Mouse (Mus musculus) limb, embryonic 11.5 days (tissue): ENCODE results near the gene Cldn15. TPM values are rescaled to one million over a fixed set of nuclear protein-coding genes. Genes with fewer than 3 reads are reported as not detected.
"Not testable (repeated sequence)": the region's sequence is repeated elsewhere in the genome, so short reads cannot be mapped to it uniquely, and the experiment has no call there.

ENCODE experiments used
- ATAC-seq: fragments of 200-750 bp; cut with Nextera tagmentation; 2 replicates; pipeline ENCODE4 v1.8.0; 2017; ENCODE audit warnings: low read depth; ENCODE audit not compliant: insufficient number of reproducible peaks, low FRiP score, low TSS enrichment
- DNase-seq: peaks from one replicate; pipeline ENCODE4 v3.0.0-alpha.2; 2015; ENCODE audit warnings: low spot score
- H3K27ac ChIP-seq: fragments of 300-500 bp; sonication (generic); replicated peaks from 2 replicates; pipeline ENCODE4 v1.5.1; 2014; ENCODE audit warnings: low read depth, mild to moderate bottlenecking, low read length
- H3K27me3 ChIP-seq: fragments of 300-500 bp; sonication (generic); 2 replicates; pipeline ENCODE4 v1.6.1; 2014; ENCODE audit warnings: mild to moderate bottlenecking, low read length, mixed read lengths; ENCODE audit not compliant: control insufficient read depth, insufficient read depth
- H3K36me3 ChIP-seq: fragments of 300-500 bp; sonication (generic); 2 replicates; pipeline ENCODE4 v1.6.1; 2014; ENCODE audit warnings: mild to moderate bottlenecking, low read length, moderate library complexity, mixed read lengths; ENCODE audit not compliant: control insufficient read depth, insufficient read depth
- H3K4me1 ChIP-seq: fragments of 300-500 bp; sonication (generic); 2 replicates; pipeline ENCODE4 v1.6.1; 2014; ENCODE audit warnings: low read length, mixed read lengths; ENCODE audit not compliant: control insufficient read depth, insufficient read depth
- H3K4me2 ChIP-seq: fragments of 300-500 bp; sonication (generic); 2 replicates; pipeline ENCODE4 v1.6.1; 2014; ENCODE audit warnings: low read depth, mild to moderate bottlenecking, moderate library complexity; ENCODE audit not compliant: severe bottlenecking
- H3K4me3 ChIP-seq: fragments of 300-500 bp; sonication (generic); 2 replicates; pipeline ENCODE4 v1.5.1; 2014; ENCODE audit warnings: low read depth, low read length
- H3K9ac ChIP-seq: fragments of 300-500 bp; sonication (generic); 2 replicates; pipeline ENCODE4 v1.6.1; 2014; ENCODE audit warnings: mild to moderate bottlenecking, low read length
- H3K9me3 ChIP-seq: fragments of 300-500 bp; sonication (generic); 2 replicates; pipeline ENCODE4 v1.6.1; 2016; ENCODE audit warnings: low read length; ENCODE audit not compliant: control insufficient read depth
- WGBS: fragments of 180-500 bp; shearing (Covaris S2); extraction: QIAGEN DNeasy Blood & Tissue Kit; methylation state at CpG from one replicate; pipeline ENCODE4 v1.1.7; 2014; 5-methylcytosine and 5-hydroxymethylcytosine counted together
- polyA plus RNA-seq: library from polyadenylated mRNA; unstranded; fragments of >200 nt; fragmentation: Nextera tagmentation; extraction: Ambion mirVana; gene quantifications from 2 replicates; pipeline ENCODE4 v1.2.1, GENCODE M21; 2014

Gene Cldn15
- polyA plus RNA-seq, 1 experiment from 2014 or later, result 0.08 TPM

DNA sequence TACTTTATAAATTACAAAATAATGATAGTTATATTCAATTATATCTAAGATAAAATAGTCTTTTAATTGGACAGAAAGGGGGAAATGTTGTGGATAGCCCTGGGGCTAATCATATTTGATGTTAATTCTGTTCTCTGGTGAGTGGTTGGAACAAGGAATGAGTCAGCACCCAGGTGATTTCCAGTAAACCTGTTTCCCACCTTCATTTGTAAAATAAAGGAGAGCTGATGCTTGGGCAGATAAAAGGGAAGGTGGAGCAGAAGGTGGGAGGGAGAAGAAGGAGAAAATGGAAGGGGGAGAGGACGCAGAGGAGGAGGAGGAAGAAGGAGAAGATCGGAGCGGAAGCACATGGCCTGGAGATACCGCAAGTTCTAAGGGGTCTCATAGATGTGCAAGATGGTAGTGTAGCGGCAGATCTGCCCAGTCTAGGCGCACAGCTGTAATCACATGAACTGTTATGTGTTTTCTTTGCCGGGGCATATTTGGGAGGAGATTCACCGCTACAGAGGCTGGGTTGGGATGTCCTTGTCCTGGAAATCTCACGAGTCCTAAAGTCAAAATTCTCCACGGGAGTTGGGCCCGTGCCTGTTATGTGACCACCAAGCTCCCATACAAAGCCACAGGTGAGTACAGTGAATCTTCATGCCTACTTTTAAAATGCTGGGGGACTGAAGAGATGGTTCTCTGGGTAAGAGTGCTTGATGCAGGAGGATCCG is 25.4 kb upstream of the Cldn15 start:
- no peak overlapping the region for H3K27ac ChIP-seq
- no peaks in the 10 kb centered on the region for H3K36me3 ChIP-seq
- 89% methylated on average over 12 of the region's 12 CpGs for WGBS
- ATAC-seq (no peak), DNase-seq (no peak)
- H3K4me3 ChIP-seq, result no peak overlapping the region
- no peaks in the 10 kb centered on the region for H3K4me1 ChIP-seq
- no peaks in the 10 kb centered on the region for H3K9me3 ChIP-seq
- H3K4me2 ChIP-seq, result no peak overlapping the region
- no peak overlapping the region for H3K9ac ChIP-seq
- no peaks in the 10 kb centered on the region for H3K27me3 ChIP-seq

- Histone ChIP-seq H3K27me3 (no peaks in the 10 kb centered on the region), H3K4me3 (no peak overlapping the region), H3K4me1 (no peaks in the 10 kb centered on the region), H3K9me3 (no peaks in the 10 kb centered on the region), H3K4me2 (no peak overlapping the region), H3K36me3 (no peaks in the 10 kb centered on the region), H3K27ac (no peak overlapping the region), H3K9ac (no peak overlapping the region)
- DNase-seq (no peak), ATAC-seq (no peak)
- WGBS, result 87% methylated on average over 3 of the region's 3 CpGs
Observed at GRCm38 (mm10) chr5:136942781-136943180, 23.6 kb upstream of the Cldn15 start.

DNA sequence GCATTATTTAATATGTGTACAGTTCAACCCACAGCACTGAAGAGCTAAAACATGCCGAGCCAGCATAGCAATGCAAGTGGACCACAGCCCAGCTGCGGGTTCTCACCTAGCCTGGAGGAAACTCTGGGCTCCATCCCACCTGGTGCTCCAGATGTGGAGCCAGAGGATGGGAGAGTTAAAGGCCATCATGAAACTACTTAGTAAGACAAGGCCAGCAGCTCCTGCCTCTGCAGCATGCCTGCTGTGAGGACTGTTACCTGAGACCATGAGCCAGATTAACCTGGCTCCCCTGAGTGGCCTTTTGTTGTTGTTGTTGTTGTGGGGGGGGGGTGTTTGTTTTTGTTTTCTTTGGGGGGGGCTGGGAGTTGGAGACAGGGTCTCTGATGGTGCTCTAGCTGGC is 23.0 kb upstream of the Cldn15 start:
- no peak overlapping the region for H3K4me3 ChIP-seq

DNA sequence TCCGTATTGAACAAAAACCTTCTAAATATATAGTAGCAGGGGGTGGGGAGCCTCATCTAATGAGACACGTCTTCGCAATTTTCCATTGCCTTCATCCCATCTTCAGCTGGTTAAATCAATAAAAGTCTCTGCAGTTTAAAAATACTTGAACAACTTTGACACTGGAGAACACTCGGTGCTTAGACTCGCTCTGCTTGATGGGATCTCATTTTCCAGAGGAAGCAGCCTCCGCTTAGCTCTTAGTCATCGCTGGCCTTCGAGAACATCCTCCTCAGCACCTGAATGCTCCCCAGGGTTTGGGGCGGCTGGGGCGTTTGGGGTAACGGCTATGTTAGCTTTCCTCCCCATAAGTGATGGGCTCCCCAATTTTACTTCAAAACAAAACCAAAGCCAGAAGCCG is 21.3 kb upstream of the Cldn15 start:
- Histone ChIP-seq H3K27ac (no peak overlapping the region), H3K4me1 (no peaks in the 10 kb centered on the region), H3K36me3 (no peaks in the 10 kb centered on the region), H3K4me2 (no peak overlapping the region), H3K27me3 (no peaks in the 10 kb centered on the region), H3K9me3 (no peaks in the 10 kb centered on the region), H3K4me3 (no peak overlapping the region), H3K9ac (no peak overlapping the region)
- ATAC-seq (no peak), DNase-seq (no peak)
- WGBS, result 82% methylated on average over 12 of the region's 12 CpGs

More for the DNA sequence above, 23.0 kb upstream of the Cldn15 start:
- DNase-seq (no peak), ATAC-seq (no peak)
- H3K9ac ChIP-seq, result no peak overlapping the region
- H3K27ac ChIP-seq, result no peak overlapping the region
- H3K27me3 ChIP-seq, result no peaks in the 10 kb centered on the region
- no peak overlapping the region for H3K4me2 ChIP-seq
- H3K9me3 ChIP-seq, result no peaks in the 10 kb centered on the region
- no peaks in the 10 kb centered on the region for H3K36me3 ChIP-seq
- no peaks in the 10 kb centered on the region for H3K4me1 ChIP-seq
- WGBS, result 86% methylated on average over 2 of the region's 2 CpGs

DNA sequence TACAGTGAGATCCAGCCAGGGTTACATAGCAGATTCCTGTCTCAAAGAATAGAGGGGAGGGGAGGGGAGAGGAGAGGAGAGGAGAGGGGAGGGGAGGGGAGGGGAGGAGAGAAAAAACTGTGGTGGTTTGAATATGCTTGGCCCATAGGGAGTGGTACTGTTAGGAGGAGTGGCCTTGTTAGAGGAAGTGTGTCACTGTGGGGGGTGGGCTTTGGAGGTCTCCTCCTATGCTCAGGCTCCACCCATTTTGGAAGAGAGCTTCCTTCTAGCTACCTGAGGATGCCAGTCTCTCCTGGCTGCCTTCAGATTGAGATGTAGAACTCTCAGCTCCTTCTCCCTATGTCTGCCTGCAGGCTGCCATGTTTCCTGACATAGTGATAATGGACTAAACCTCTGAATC is 18.5 kb upstream of the Cldn15 start:
- ATAC-seq, result no peak
- H3K4me1 ChIP-seq, result no peaks in the 10 kb centered on the region
- H3K27ac ChIP-seq, result no peak overlapping the region
- H3K27me3 ChIP-seq, result no peaks in the 10 kb centered on the region
- no peaks in the 10 kb centered on the region for H3K36me3 ChIP-seq
- no peaks in the 10 kb centered on the region for H3K9me3 ChIP-seq
- H3K4me2 ChIP-seq, result no peak overlapping the region
- no peak overlapping the region for H3K4me3 ChIP-seq
- no peak for DNase-seq
- no peak overlapping the region for H3K9ac ChIP-seq

DNA sequence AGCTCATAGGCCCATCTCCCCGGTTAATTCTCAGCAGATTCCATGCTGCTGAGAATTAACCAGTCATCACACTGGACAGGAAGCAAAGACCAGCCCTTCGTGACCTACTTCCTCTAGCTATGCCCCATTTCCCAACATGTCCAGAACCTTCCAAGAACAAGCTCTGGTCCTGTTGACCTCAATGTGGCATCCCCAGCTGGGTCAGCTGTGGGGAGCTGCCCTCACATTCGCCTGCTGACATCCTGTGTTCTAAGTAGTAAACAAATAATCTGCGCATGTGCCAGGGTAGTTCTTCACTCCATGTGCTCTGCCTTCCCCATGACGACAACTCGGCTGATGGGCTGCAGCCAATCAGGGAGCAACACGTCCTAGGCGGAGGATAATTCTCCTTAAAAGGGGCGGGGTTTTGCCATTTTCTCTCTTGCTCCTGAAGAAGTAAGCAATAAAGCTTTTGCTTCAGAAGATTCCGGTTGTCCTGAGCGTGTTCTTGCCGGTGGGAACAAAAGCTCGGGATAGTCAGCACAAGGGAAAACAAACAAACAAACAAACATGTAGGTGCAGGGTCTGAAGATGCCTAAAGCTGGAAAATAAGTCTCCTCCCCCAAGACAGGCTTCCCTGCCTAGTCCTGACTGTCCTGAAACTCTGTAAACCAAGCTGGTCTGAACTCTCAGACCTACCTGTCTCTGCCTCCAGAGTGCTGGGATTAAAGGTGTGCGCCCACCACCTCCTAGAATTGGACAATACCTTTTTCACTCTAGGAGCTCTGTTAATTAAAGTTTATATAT is 16.7 kb upstream of the Cldn15 start:
- not testable (repeated sequence) for DNase-seq, H3K4me3 ChIP-seq, ATAC-seq, H3K4me2 ChIP-seq, H3K27ac ChIP-seq, H3K36me3 ChIP-seq, H3K9ac ChIP-seq, H3K9me3 ChIP-seq, H3K4me1 ChIP-seq, H3K27me3 ChIP-seq
- 90% methylated on average over 14 of the region's 14 CpGs for WGBS

DNA sequence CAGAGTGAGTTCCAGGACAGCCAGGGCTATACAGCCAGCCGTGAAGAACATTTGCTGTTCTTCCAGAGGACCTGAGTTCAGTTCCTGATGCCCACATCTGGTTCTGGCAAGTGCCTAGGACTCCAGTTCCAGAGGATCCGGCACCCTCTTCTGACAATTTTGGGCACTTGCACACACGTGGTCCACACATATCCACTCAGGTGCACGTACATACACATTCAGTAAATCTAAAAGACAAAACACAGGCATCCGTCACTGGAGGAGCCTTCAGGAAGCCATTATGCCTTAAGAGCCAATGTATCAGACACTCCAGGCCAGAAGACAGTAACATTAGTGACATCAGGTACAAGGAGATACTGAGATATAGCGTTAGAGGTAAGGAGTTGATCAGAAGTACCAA is 15.9 kb upstream of the Cldn15 start:
- no peak for ATAC-seq
- Histone ChIP-seq H3K4me2 (no peak overlapping the region), H3K36me3 (no peaks in the 10 kb centered on the region), H3K4me1 (0 out of 2 replicates have a peak, but pooled peaks cover 4% of the 10 kb centered on the region), H3K9ac (no peak overlapping the region), H3K4me3 (no peak overlapping the region), H3K27ac (no peak overlapping the region), H3K9me3 (no peaks in the 10 kb centered on the region), H3K27me3 (no peaks in the 10 kb centered on the region)
- no peak for DNase-seq
- WGBS, result 91% methylated on average over 6 of the region's 6 CpGs

- DNase-seq (no peak), ATAC-seq (no peak)
- WGBS, result 78% methylated on average over 4 of the region's 4 CpGs
- H3K4me2 ChIP-seq, result no peak overlapping the region
- H3K27me3 ChIP-seq, result no peaks in the 10 kb centered on the region
- H3K9ac ChIP-seq, result no peak overlapping the region
- no peak overlapping the region for H3K27ac ChIP-seq
- 0 out of 2 replicates have a peak, but pooled peaks cover 4% of the 10 kb centered on the region for H3K4me1 ChIP-seq
- H3K4me3 ChIP-seq, result no peak overlapping the region
- no peaks in the 10 kb centered on the region for H3K36me3 ChIP-seq
- no peaks in the 10 kb centered on the region for H3K9me3 ChIP-seq
Observed at GRCm38 (mm10) chr5:136952153-136952552, 14.3 kb upstream of the Cldn15 start.
